Mouse (Mus musculus) right cerebral cortex, postnatal 14 days (tissue): ENCODE measurements around the gene Piezo1.

ENCODE experiments used
- DNase-seq: peaks from one replicate; pipeline ENCODE4 v3.0.0; 2022

Piezo1 gene

GRCm38 (mm10) chr8:122544138-122544537 is 7.0 kb downstream of the Piezo1 start:
- DNase-seq = no peak

GRCm38 (mm10) chr8:122538310-122539076 is 12.6 kb downstream of the Piezo1 start:
- no peak for DNase-seq

GRCm38 (mm10) chr8:122537812-122538211 is 13.3 kb downstream of the Piezo1 start:
- no peak for DNase-seq

- no peak for DNase-seq
These were observed 14.1 kb downstream of the Piezo1 start for GRCm38 (mm10) chr8:122537033-122537432.

- DNase-seq = no peak
These were observed 19.8 kb downstream of the Piezo1 start for GRCm38 (mm10) chr8:122531312-122531711.

- no peak for DNase-seq
These were observed 22.0 kb downstream of the Piezo1 start for GRCm38 (mm10) chr8:122529159-122529558.

GRCm38 (mm10) chr8:122527937-122528336 is 23.2 kb downstream of the Piezo1 start:
- no peak for DNase-seq

GRCm38 (mm10) chr8:122526526-122527170 is 24.5 kb downstream of the Piezo1 start:
- no peak for DNase-seq

- DNase-seq = no peak
These were observed 25.0 kb downstream of the Piezo1 start for GRCm38 (mm10) chr8:122526084-122526483.

GRCm38 (mm10) chr8:122525004-122525403 is 26.1 kb downstream of the Piezo1 start:
- DNase-seq = no peak

- no peak for DNase-seq
These were observed 26.6 kb downstream of the Piezo1 start for GRCm38 (mm10) chr8:122524506-122524905.

- DNase-seq = peak; percentile 40
These were observed 27.3 kb downstream of the Piezo1 start for GRCm38 (mm10) chr8:122523652-122524360.

GRCm38 (mm10) chr8:122522796-122523651 is 28.1 kb downstream of the Piezo1 start:
- DNase-seq = no peak

GRCm38 (mm10) chr8:122520611-122521010 is 30.5 kb downstream of the Piezo1 start:
- DNase-seq = no peak

- DNase-seq = no peak
These were observed 33.5 kb downstream of the Piezo1 start for GRCm38 (mm10) chr8:122517541-122518190.

GRCm38 (mm10) chr8:122515699-122516098 is 35.4 kb downstream of the Piezo1 start:
- no peak for DNase-seq

GRCm38 (mm10) chr8:122512392-122512791 is 38.7 kb downstream of the Piezo1 start:
- DNase-seq = no peak

- no peak for DNase-seq
These were observed 39.6 kb downstream of the Piezo1 start for GRCm38 (mm10) chr8:122511552-122511951.

- DNase-seq = peak; percentile 74
These were observed 50.3 kb downstream of the Piezo1 start for GRCm38 (mm10) chr8:122500856-122501255.

- no peak for DNase-seq
These were observed 53.2 kb downstream of the Piezo1 start for GRCm38 (mm10) chr8:122497912-122498311.

- DNase-seq = no peak
These were observed 54.0 kb downstream of the Piezo1 start for GRCm38 (mm10) chr8:122497016-122497734.

- no peak for DNase-seq
These were observed 62.7 kb downstream of the Piezo1 start for GRCm38 (mm10) chr8:122488387-122488786.
